Mouse (Mus musculus): ENCODE data around the gene Bcl11b.

- no peak for TF ChIP-seq CTCF (IDR thresholded peaks at IDR 0.05; ENCODE audit: extremely low read depth, insufficient read length, insufficient replicate concordance, low read depth, low read length)
- TF ChIP-seq POLR2A (IDR thresholded peaks at IDR 0.05; ENCODE audit: low read depth, low read length), result no peak
Observed at GRCm38 (mm10) chr12:107978736-107979255, 24.6 kb downstream of the Bcl11b start.

Measured in small intestine, adult 2 months (tissue).